Mouse (Mus musculus) testis, adult 2 months (tissue): ENCODE measurements around the gene Tbccd1.

Experiments
- CTCF ChIP-seq: fragments of 200-500 bp; IDR thresholded peaks from 2 replicates; pipeline ENCODE4 v1.5.1; 2012; ENCODE audit warnings: low read depth, mild to moderate bottlenecking, inconsistent platforms, low read length, moderate library complexity; ENCODE audit not compliant: control insufficient read depth, insufficient read depth, insufficient replicate concordance
- POLR2A ChIP-seq: fragments of 200-500 bp; IDR thresholded peaks from 2 replicates; pipeline ENCODE4 v1.6.1; 2012; ENCODE audit warnings: low read depth, mild to moderate bottlenecking, inconsistent platforms, low read length, moderate library complexity; ENCODE audit not compliant: control insufficient read depth

DNA sequence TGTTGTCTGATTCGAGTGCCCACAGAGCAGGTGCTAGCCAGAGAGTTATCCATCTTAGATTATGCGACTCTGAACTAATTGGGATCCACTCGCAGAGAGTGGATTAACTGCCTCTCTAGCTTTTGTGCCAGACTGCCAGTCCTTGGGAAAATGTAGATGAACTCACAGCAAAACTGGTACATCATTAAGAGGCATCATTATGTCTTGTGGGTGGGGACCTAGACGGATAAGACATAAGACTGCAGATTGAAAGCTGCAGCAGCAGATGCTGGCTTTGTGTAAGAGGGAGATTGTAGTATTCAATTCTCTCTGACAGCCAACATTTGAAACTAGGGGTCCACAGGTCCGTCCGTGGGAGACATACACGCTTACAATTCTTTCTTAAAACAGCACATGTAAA lies 54.7 kb downstream of the Tbccd1 start:
- TF ChIP-seq POLR2A (no peak), CTCF (no peak)
